Mouse (Mus musculus) duodenum, adult 2 months (tissue): ENCODE results near the gene Speg. TPM values are rescaled to one million over a fixed set of nuclear protein-coding genes. Genes with fewer than 3 reads are reported as not detected.

Experiments
- polyA plus RNA-seq: library from polyadenylated mRNA; depleted of rRNA; stranded (reverse); fragments of >200 nt; gene quantifications from 2 replicates; pipeline ENCODE4 v1.2.3, GENCODE M21; 2012; ENCODE audit warnings: low replicate concordance; rRNA removed

Speg gene
- 32.3 and 57.1 TPM in 2 replicates for polyA plus RNA-seq

GRCm38 (mm10) chr1:75374950-75375936 lies at the start of gene Speg:
Speg (plus strand) TSS chr1:75375297.

GRCm38 (mm10) chr1:75360112-75361031 lies 14.7 kb upstream of the Speg start, which contains the start of gene Des:
Des (plus strand) TSS chr1:75360329.

GRCm38 (mm10) chr1:75435475-75436328 lies 60.6 kb downstream of the Speg start, which contains the start of gene Gmppa:
Gmppa (plus strand) TSS chr1:75435930.

GRCm38 (mm10) chr1:75450314-75451005 lies 75.4 kb downstream of the Speg start, which contains the start of gene Asic4:
Asic4 (plus strand) TSS chr1:75450436.

GRCm38 (mm10) chr1:75478916-75479634 lies 104.0 kb downstream of the Speg start, which contains the start of the genes Chpf and Tmem198:
Chpf (minus strand) TSS chr1:75479307.
Tmem198 (plus strand) TSS chr1:75479532.

Other genes with a start within 250 kb of the Speg start
- 1.2 and 2.3 TPM in 2 replicates for gene Slc23a3, start 241.4 kb upstream of the Speg start, polyA plus RNA-seq
- 40.3 and 56.9 TPM in 2 replicates for gene Cnppd1, start 232.6 kb upstream of the Speg start, polyA plus RNA-seq
- 55.7 and 99.5 TPM in 2 replicates for gene Retreg2, start 232.5 kb upstream of the Speg start, polyA plus RNA-seq
- gene Zfand2b, start 206.7 kb upstream of the Speg start, polyA plus RNA-seq, result 63.2 and 93.5 TPM in 2 replicates
- gene Abcb6, start 194.9 kb upstream of the Speg start, polyA plus RNA-seq, result 20.6 and 30.7 TPM in 2 replicates
- gene Ankzf1, start 183.1 kb upstream of the Speg start, polyA plus RNA-seq, result 13.9 and 15.1 TPM in 2 replicates
- gene Atg9a, start 183.1 kb upstream of the Speg start, polyA plus RNA-seq, result 68.6 and 124 TPM in 2 replicates
- gene Glb1l, start 164.5 kb upstream of the Speg start, polyA plus RNA-seq, result 1.0 and 1.3 TPM in 2 replicates
- gene Stk16, start 164.5 kb upstream of the Speg start, polyA plus RNA-seq, result 215 and 279 TPM in 2 replicates
- 83.6 and 122 TPM in 2 replicates for gene Tuba4a, start 155.4 kb upstream of the Speg start, polyA plus RNA-seq
- gene A630095N17Rik, start 143.2 kb upstream of the Speg start, polyA plus RNA-seq, result not detected in 2 replicates
- 18.0 and 21.0 TPM in 2 replicates for gene Dnajb2, start 138.9 kb upstream of the Speg start, polyA plus RNA-seq
- gene Ptprn, start 110.8 kb upstream of the Speg start, polyA plus RNA-seq, result 5.3 and 6.2 TPM in 2 replicates
- 4.1 and 5.5 TPM in 2 replicates for gene Resp18, start 96.9 kb upstream of the Speg start, polyA plus RNA-seq
- 188 and 371 TPM in 2 replicates for gene Dnpep, start 57.3 kb upstream of the Speg start, polyA plus RNA-seq
- gene Des, start 15.0 kb upstream of the Speg start, polyA plus RNA-seq, result 207 and 271 TPM in 2 replicates
- 231 and 278 TPM in 2 replicates for gene Gmppa, start 60.6 kb downstream of the Speg start, polyA plus RNA-seq
- gene Asic4, start 75.1 kb downstream of the Speg start, polyA plus RNA-seq, result 0.09 TPM in 1 of 2 replicates, not detected in the other
- gene Chpf, start 104.0 kb downstream of the Speg start, polyA plus RNA-seq, result 41.8 and 50.4 TPM in 2 replicates
- 2.2 and 5.7 TPM in 2 replicates for gene Tmem198, start 104.2 kb downstream of the Speg start, polyA plus RNA-seq
- gene Obsl1, start 131.2 kb downstream of the Speg start, polyA plus RNA-seq, result 5.0 and 5.5 TPM in 2 replicates
- 5.7 and 17.5 TPM in 2 replicates for gene Inha, start 131.8 kb downstream of the Speg start, polyA plus RNA-seq
- 28.3 and 33.1 TPM in 2 replicates for gene Stk11ip, start 146.2 kb downstream of the Speg start, polyA plus RNA-seq
- 3.5 and 9.5 TPM in 2 replicates for gene Slc4a3, start 171.0 kb downstream of the Speg start, polyA plus RNA-seq